Mouse (Mus musculus): ENCODE measurements around the gene Exoc2.

Exoc2 gene

DNA sequence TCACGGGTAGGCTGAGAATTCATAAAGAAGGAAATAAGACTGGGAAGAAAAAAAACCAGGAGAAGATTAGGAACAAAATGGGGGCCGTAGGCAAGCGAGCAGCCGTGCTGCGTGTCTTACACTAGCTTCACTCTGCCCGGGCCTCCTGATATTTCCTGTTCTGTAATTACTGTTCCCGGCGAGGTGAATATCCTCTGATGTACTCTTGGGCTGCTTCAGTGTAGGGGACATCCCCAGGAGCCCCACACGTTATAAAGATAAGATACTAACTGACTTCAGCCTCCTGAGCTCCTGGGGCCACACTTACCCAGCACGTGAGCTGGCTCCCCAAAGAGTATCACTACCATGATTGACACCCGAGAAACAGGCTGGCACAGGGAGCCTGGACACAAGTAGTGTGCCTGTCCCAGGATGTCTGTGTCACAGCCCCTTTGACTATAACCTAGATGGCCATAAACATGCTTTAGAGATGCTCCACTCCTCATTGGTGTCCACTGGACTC lies 196.2 kb downstream of the Exoc2 start:
- DNase-seq (ENCODE audit: low spot score in 2 of 2) = no peak

DNA sequence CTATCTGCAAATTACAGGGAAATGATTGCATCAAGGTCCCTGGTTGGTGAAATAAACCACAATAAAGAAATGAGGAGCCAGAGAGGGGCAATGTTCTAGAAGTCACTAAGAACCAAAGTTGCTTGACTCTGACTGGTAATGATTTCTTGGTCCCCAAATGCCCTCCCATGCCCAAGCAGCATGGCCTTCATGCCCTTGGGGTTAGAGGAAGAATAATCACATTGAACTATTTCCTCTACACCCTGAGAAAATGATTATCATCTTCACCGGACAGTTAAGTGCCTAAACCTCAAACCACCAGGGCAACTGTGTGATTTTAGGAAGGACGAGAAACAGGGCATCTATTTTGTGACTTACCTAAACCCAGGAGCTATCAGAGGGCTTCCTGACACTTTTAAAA lies 197.9 kb downstream of the Exoc2 start:
- no peak for DNase-seq (ENCODE audit: low spot score in 2 of 2)

DNA sequence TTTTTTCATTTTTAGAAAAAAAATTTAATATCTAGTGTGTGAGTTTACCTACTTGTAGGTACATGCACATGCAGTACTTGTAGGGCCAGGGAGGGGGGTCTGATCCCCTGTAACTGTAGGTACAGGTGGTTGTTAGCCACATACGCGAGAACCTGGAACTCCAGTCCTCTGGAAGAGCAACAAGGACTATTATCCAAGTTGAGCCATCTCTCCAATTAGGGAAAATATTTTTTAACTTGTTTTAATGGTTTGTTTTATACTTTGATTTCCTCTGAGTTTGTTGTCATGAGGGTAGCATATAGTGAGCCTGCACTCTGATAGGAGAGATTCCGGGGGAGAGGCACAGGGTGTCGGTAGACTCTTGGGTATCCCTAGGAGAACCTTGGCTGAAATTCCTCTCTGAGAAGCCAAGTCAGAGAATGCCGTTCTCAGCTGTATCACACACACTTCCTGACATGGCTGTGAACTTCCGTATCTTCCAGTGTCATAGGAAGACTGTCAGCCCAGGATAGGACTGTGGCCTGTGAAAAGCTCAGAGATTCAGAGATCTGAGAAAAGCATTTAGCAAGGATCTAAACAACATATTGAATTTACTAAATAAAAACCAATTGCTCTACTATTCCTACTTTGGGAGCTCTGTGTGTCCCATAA lies 206.3 kb downstream of the Exoc2 start:
- no peak for DNase-seq (ENCODE audit: low spot score in 2 of 2)

DNA sequence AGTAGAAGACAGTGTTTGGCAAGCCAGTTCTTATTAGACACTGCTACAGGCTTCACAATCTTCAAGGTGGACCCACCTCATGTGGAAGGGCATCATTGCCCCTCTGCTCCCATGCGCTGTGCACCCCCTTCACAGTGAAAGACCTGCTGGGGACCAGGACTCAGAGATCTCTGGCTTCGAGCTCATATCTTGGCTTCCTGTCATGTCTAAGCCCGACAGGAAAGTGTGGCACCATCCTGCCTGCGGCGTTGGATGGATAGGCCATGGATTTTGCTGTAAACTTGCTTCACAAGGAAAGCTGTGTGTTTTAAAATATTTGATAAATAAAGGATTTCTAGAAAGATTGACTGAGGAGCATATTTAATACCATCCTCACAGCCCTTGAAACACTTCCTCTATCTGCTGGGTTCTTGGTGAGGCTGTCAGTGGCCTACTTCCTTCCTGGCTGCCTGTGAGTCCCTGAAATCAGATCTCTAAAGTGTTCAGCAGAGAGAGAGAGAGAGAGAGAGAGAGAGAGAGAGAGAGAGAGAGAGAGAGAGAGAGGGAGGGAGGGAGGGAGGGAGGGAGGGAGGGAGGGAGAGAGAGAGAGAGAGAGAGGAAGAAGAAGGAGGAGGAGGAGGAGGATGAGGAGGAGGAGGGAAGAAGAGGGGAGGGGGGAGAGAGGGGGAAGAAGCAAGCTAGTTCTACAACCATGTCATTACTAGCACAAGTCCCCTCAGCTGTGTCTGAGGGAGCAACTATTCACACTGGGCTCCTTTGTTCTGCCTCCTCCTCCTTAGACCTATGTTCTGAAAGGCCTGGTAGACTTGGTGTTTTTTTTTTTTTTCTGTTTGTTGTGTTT lies 207.0 kb downstream of the Exoc2 start:
- no peak for DNase-seq (ENCODE audit: low spot score in 2 of 2)

DNA sequence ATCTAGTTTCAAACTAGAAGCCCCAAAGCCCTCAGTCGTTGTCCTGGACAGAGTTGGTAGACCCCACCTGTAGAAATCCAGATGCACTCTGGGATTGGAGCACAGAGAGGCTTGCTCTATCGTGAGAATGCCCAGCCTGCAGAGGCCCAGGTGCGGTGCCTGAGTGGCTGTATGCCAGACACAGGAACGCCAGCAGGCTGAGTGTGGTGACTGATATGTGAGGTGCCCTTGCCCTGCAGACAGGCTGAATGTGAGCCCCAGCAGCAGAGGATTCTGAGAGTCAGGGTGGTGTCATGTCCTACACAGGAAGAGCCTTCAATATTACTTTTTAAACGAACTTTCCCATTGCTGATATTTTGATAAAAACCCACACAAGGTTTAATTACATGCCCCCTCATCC lies 208.0 kb downstream of the Exoc2 start:
- DNase-seq (ENCODE audit: low spot score in 2 of 2) = no peak

DNA sequence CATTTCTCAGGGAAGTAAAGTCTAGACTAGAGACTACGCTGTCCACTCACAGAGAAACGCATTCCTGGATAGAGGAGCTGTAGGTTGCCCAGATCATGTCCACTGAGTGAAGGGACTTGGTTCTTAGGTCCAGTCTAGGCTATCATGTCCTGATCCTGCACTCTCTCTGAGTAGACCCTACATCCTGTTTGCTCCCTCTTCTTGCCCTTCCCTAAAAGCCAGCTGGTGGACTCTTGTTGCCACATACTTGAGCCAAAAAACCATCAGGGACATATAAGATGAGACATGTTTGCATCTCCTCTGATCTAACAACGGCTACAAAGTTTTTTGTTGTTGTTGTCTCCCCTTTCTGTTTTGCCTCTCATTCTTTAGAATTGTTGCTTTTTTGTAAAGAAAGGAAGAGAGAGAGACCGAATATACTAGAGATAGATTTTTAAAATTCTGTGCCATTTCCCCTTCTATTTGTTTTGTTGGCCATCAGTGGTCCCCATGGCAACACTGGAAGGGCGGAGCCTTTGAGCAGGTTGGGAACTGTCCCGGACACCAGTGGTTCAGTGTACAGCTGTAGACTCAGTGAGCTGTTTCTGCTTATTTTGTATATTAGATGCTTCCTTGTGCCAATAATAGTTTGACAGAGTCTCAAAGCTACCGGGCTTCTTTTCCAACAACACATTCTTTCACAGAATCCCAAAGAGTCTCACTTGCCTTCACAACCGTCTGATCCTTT lies 209.7 kb downstream of the Exoc2 start:
- no peak for DNase-seq (ENCODE audit: low spot score in 2 of 2)

Data from cerebellum, postnatal 4 days (tissue).